Mouse (Mus musculus): ENCODE measurements around the gene Dock9. TPM values are rescaled to one million over a fixed set of nuclear protein-coding genes. Genes with fewer than 3 reads are reported as not detected.

Dock9 gene
- polyA plus RNA-seq, 1 experiment from 2014 or later, result 5.2 TPM

- Histone ChIP-seq H3K36me3 (ENCODE audit: control insufficient read depth, insufficient read depth, low read length) (no peaks in the 10 kb centered on the region), H3K4me3 (ENCODE audit: low read depth, low read length) (no peak overlapping the region), H3K27me3 (replicated peaks; ENCODE audit: control insufficient read depth, insufficient read depth, low read length) (no peaks in the 10 kb centered on the region), H3K27ac (ENCODE audit: low read depth, low read length) (no peak overlapping the region), H3K4me2 (no peak overlapping the region), H3K4me1 (replicated peaks; ENCODE audit: control insufficient read depth, insufficient read depth, low read length) (peaks cover 5% of the 10 kb centered on the region), H3K9me3 (ENCODE audit: control insufficient read depth, low read length) (no peaks in the 10 kb centered on the region), H3K9ac (ENCODE audit: low read depth, low read length) (no peak overlapping the region)
- DNase-seq (ENCODE audit: low spot score) (no peak), ATAC-seq (replicated peaks; ENCODE audit: low FRiP score) (no peak)
- 84% methylated on average over 11 of the region's 11 CpGs for WGBS
Measured at GRCm38 (mm10) chr14:121676596-121677330, 120.9 kb downstream of the Dock9 start.

DNA sequence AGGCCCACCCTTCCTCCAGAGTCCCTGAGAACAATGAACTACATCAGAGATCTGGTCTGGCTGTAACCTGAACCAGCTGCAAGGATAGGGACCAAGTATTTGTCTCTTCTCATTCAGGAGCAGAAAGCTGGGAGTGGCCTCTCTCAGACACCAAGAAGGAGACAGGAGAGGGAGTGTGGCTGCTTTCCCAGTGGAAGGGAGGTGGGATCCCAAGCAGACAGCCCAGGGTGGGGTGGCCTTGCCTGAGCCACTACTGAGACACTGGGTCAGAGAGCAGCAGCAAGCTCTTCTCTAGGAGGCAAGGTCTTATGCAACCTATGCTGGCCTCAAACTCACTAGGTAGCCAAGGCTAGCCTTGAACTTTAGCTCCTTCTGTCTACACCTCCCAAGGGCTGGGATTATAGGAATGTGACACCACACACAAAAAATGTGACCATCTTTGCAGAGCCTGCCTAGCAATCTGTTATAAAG is 121.5 kb downstream of the Dock9 start:
- Histone ChIP-seq H3K27me3 (replicated peaks; ENCODE audit: control insufficient read depth, insufficient read depth, low read length) (no peaks in the 10 kb centered on the region), H3K36me3 (ENCODE audit: control insufficient read depth, insufficient read depth, low read length) (no peaks in the 10 kb centered on the region), H3K4me2 (no peak overlapping the region), H3K4me3 (ENCODE audit: low read depth, low read length) (no peak overlapping the region), H3K9me3 (ENCODE audit: control insufficient read depth, low read length) (no peaks in the 10 kb centered on the region), H3K27ac (ENCODE audit: low read depth, low read length) (no peak overlapping the region), H3K4me1 (replicated peaks; ENCODE audit: control insufficient read depth, insufficient read depth, low read length) (peaks cover 5% of the 10 kb centered on the region), H3K9ac (ENCODE audit: low read depth, low read length) (no peak overlapping the region)
- ATAC-seq (replicated peaks; ENCODE audit: low FRiP score) (no peak), DNase-seq (ENCODE audit: low spot score) (no peak)

DNA sequence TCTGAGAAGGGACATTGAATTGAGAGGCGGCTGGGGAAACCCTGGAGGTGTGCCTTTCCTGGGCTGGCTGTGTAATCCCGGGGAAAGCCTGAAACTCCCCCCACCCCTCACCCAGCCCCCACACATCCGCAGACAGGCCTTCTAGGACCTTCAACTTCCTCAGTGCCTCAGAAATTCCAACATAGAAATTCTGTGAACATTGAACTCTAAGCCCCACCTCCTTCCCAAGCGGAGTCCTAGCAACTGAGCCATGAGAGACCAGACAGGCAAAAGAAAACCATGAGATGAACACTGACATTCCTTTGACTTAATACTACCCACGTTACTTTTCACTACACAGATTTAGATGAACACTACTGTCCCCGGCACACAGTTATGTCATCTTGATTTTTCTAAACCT is 122.1 kb downstream of the Dock9 start:
- Histone ChIP-seq H3K4me3 (ENCODE audit: low read depth, low read length) (no peak overlapping the region), H3K27ac (ENCODE audit: low read depth, low read length) (no peak overlapping the region), H3K4me1 (replicated peaks; ENCODE audit: control insufficient read depth, insufficient read depth, low read length) (peaks cover 5% of the 10 kb centered on the region), H3K36me3 (ENCODE audit: control insufficient read depth, insufficient read depth, low read length) (no peaks in the 10 kb centered on the region), H3K9me3 (ENCODE audit: control insufficient read depth, low read length) (no peaks in the 10 kb centered on the region), H3K9ac (ENCODE audit: low read depth, low read length) (no peak overlapping the region), H3K4me2 (no peak overlapping the region), H3K27me3 (replicated peaks; ENCODE audit: control insufficient read depth, insufficient read depth, low read length) (no peaks in the 10 kb centered on the region)
- WGBS, result 37% methylated on average over 6 of the region's 6 CpGs
- no peak for ATAC-seq (replicated peaks; ENCODE audit: low FRiP score)
- no peak for DNase-seq (ENCODE audit: low spot score)

DNA sequence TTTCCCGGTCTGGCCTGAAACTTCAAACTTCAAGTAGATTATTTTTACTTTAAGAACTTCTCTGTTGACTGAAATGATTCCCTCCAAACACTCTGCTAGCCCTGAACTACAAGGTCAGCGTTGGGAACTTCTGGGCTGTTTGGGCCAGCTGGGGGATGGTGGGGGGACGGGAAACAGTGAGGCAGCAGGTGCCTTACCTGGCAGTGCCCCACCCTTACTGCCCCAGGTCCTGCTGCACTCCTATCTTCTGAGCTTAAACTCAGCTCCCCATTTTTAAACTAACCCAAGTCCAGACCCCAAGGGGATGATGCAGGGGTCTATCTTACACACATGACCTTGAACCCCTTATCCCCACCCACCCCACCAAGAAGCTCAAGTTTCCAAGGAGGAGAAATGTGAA is 122.5 kb downstream of the Dock9 start:
- no peak overlapping the region for H3K4me3 ChIP-seq (ENCODE audit: low read depth, low read length)
- H3K27ac ChIP-seq (ENCODE audit: low read depth, low read length), result no peak overlapping the region
- no peaks in the 10 kb centered on the region for H3K36me3 ChIP-seq (ENCODE audit: control insufficient read depth, insufficient read depth, low read length)
- H3K4me1 ChIP-seq (replicated peaks; ENCODE audit: control insufficient read depth, insufficient read depth, low read length), result peaks cover 5% of the 10 kb centered on the region
- DNase-seq (ENCODE audit: low spot score) (no peak), ATAC-seq (replicated peaks; ENCODE audit: low FRiP score) (no peak)
- no peak overlapping the region for H3K9ac ChIP-seq (ENCODE audit: low read depth, low read length)
- WGBS, result 70% methylated on average over 3 of the region's 3 CpGs
- H3K9me3 ChIP-seq (ENCODE audit: control insufficient read depth, low read length), result no peaks in the 10 kb centered on the region
- no peaks in the 10 kb centered on the region for H3K27me3 ChIP-seq (replicated peaks; ENCODE audit: control insufficient read depth, insufficient read depth, low read length)
- no peak overlapping the region for H3K4me2 ChIP-seq

DNA sequence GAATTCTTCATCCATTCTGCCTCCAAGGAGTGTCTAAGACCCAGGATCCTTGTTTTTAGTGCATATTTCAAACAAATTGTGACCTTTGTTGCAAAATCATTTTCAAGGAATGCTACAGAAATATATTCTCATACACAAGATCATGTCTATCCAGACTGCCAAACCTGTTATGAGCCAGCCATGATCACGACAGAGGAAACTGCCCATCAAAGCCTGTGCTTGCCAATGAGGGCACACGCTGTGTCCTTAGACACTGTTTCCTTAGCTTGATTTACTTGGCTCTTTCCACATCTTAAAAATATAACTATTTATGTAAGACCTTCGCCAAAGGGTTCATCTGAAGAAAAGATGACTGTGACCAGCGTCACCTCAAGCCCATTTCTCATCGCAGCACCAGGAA is 127.6 kb downstream of the Dock9 start:
- no peak overlapping the region for H3K4me2 ChIP-seq
- 89% methylated on average over 5 of the region's 5 CpGs for WGBS
- no peaks in the 10 kb centered on the region for H3K4me1 ChIP-seq (replicated peaks; ENCODE audit: control insufficient read depth, insufficient read depth, low read length)
- H3K27ac ChIP-seq (ENCODE audit: low read depth, low read length), result no peak overlapping the region
- DNase-seq (ENCODE audit: low spot score) (no peak), ATAC-seq (replicated peaks; ENCODE audit: low FRiP score) (no peak)
- no peak overlapping the region for H3K4me3 ChIP-seq (ENCODE audit: low read depth, low read length)
- no peaks in the 10 kb centered on the region for H3K27me3 ChIP-seq (replicated peaks; ENCODE audit: control insufficient read depth, insufficient read depth, low read length)
- no peaks in the 10 kb centered on the region; the same call in 1 of the 2 replicates for H3K36me3 ChIP-seq (ENCODE audit: control insufficient read depth, insufficient read depth, low read length)
- H3K9ac ChIP-seq (ENCODE audit: low read depth, low read length), result no peak overlapping the region
- no peaks in the 10 kb centered on the region for H3K9me3 ChIP-seq (ENCODE audit: control insufficient read depth, low read length)

DNA sequence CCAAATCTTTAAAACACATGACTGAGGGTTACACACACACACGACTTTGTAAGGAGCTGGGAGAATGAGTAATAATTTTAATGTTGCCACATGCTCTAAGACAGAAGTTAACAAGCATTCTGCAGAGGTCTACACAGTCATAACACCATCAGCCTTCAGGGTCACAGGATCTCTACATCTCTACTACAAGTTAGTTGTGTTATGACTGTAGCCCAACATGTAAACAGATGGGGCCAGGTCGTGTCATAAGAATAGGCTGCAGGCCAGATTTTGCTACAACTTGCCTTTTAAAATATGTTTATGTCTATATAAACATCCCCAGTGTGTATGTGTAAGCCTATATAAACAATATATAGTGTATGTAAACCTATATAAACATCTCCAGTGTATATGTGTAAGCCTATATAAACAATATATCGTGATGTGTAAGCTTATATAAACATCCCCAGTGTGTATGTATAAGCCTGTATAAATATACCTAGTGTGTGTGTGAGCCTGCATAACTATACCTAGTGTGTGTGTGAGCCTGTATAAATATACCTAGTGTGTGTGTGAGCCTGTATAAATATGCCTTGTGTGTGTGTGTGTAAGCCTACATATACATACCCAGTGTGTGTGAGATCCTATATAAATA is 130.9 kb downstream of the Dock9 start:
- ATAC-seq (replicated peaks; ENCODE audit: low FRiP score), result no peak
- Histone ChIP-seq H3K9ac (ENCODE audit: low read depth, low read length) (no peak overlapping the region), H3K27ac (ENCODE audit: low read depth, low read length) (no peak overlapping the region), H3K36me3 (ENCODE audit: control insufficient read depth, insufficient read depth, low read length) (no peaks in the 10 kb centered on the region; the same call in 1 of the 2 replicates), H3K4me1 (replicated peaks; ENCODE audit: control insufficient read depth, insufficient read depth, low read length) (no peaks in the 10 kb centered on the region), H3K27me3 (replicated peaks; ENCODE audit: control insufficient read depth, insufficient read depth, low read length) (no peaks in the 10 kb centered on the region), H3K4me3 (ENCODE audit: low read depth, low read length) (no peak overlapping the region), H3K4me2 (no peak overlapping the region), H3K9me3 (ENCODE audit: control insufficient read depth, low read length) (no peaks in the 10 kb centered on the region)
- no peak for DNase-seq (ENCODE audit: low spot score)
- 78% methylated on average over 3 of the region's 3 CpGs for WGBS

GRCm38 (mm10) chr14:121665693-121666273 is 131.9 kb downstream of the Dock9 start:
- no peaks in the 10 kb centered on the region for H3K27me3 ChIP-seq (replicated peaks; ENCODE audit: control insufficient read depth, insufficient read depth, low read length)
- H3K9ac ChIP-seq (ENCODE audit: low read depth, low read length), result no peak overlapping the region
- H3K4me1 ChIP-seq (replicated peaks; ENCODE audit: control insufficient read depth, insufficient read depth, low read length), result no peaks in the 10 kb centered on the region; the same call in 1 of the 2 replicates
- H3K27ac ChIP-seq (ENCODE audit: low read depth, low read length), result no peak overlapping the region
- no peak for ATAC-seq (replicated peaks; ENCODE audit: low FRiP score)
- no peak overlapping the region for H3K4me3 ChIP-seq (ENCODE audit: low read depth, low read length)
- H3K36me3 ChIP-seq (ENCODE audit: control insufficient read depth, insufficient read depth, low read length), result no peaks in the 10 kb centered on the region; the same call in 1 of the 2 replicates
- no peak for DNase-seq (ENCODE audit: low spot score)
- no peaks in the 10 kb centered on the region for H3K9me3 ChIP-seq (ENCODE audit: control insufficient read depth, low read length)
- 93% methylated on average over 9 of the region's 9 CpGs for WGBS
- no peak overlapping the region for H3K4me2 ChIP-seq

DNA sequence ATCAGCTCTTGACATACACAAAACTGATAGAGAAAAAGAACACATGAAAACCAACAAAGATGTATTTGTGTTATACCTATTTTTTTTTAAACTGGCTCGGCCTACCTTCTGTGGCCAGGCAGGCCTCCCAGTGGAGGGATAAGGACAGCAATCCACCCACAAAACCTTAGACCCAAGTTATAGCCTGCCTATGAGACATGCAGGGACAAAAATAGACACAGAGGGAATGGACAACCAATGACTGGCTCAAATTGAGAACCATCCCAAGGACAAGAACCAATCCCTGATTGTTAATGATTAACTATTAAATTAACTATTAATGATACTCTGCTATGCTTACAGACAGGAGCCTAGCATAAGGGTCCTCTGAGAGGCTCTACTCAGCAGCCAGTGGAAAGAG is 133.7 kb downstream of the Dock9 start:
- no peak for ATAC-seq (replicated peaks; ENCODE audit: low FRiP score)
- DNase-seq (ENCODE audit: low spot score), result no peak
- Histone ChIP-seq H3K9ac (ENCODE audit: low read depth, low read length) (no peak overlapping the region), H3K4me3 (ENCODE audit: low read depth, low read length) (no peak overlapping the region), H3K4me1 (replicated peaks; ENCODE audit: control insufficient read depth, insufficient read depth, low read length) (peaks cover 1% of the 10 kb centered on the region; the same call in 1 of the 2 replicates), H3K27ac (ENCODE audit: low read depth, low read length) (no peak overlapping the region), H3K9me3 (ENCODE audit: control insufficient read depth, low read length) (no peaks in the 10 kb centered on the region), H3K4me2 (no peak overlapping the region), H3K36me3 (ENCODE audit: control insufficient read depth, insufficient read depth, low read length) (no peaks in the 10 kb centered on the region; the same call in 1 of the 2 replicates), H3K27me3 (replicated peaks; ENCODE audit: control insufficient read depth, insufficient read depth, low read length) (no peaks in the 10 kb centered on the region)
- WGBS, result 93% methylated on average over 1 of the region's 1 CpGs
